Mouse (Mus musculus) Muller cell, postnatal 12 days (primary cell): ENCODE measurements around the gene Cd180.

Experiments
- DNase-seq: peaks from one replicate; pipeline ENCODE4 v3.0.0-alpha.2; 2015; ENCODE audit errors: inconsistent ontology term

The Cd180 gene

GRCm38 (mm10) chr13:102778859-102779258, 85.5 kb downstream of the Cd180 start:
- DNase-seq, result no peak

DNA sequence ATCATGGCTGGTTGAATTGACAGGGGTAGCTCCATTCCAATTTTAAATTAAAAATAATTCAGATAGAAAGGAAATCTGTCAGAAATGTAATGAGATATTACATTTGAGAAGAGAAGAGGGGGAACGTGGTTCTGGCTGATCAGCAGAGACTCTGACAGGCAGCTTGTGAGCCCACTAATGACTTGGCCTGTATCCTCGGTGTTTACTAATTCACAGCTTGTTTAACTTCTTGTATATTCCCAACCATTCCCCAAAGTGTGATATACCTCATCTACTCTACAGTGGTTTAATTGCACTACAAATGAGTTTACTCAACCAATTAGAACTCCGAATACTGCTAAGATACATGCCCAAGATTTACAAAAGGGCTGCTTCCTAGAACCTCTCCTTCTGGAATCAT, 85.9 kb downstream of the Cd180 start:
- no peak for DNase-seq

DNA sequence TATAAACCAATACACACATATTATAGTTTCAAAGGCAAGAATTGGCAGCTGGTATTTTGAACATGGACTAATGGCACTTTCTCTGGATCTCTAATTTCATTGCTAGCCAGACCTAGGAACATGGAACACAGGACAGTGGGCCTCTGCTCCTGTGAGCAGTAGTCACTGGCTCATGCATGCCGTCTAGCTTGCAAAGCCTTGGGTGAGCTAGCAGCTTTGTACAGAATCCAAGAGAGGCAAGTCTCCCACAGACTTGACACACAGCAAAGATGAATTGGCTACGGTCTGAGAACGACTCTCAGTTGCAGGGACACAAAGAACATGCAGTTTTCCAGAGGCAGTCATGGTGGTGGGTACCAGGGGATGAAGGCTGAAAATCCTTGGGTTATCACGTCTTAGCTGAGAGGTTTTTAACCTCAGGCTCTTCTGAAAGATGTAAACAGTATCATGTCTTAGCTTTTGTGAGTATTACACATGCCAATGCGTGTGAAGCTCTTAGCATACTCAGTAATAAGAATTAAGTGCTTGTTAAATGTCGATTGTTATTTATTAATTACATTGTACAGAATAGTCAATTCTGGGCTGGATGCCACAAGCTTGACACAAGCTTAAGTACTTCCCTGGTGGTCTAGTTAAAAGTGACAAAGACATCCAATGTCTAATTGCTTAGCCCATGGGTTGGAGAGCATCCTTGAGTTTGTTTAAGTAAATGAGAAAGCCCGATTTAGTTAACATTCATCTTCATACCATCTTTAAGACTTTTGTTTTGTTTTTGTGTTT, 90.4 kb downstream of the Cd180 start:
- no peak for DNase-seq

- DNase-seq, result peak; percentile 83
These were observed 93.4 kb downstream of the Cd180 start for GRCm38 (mm10) chr13:102786666-102787230.
